Mouse (Mus musculus): Measurements from ENCODE around the gene Sprr1a.
"Not testable (repeated sequence)": the region's sequence is repeated elsewhere in the genome, so short reads cannot be mapped to it uniquely, and the experiment has no call there.

The Sprr1a gene

DNA sequence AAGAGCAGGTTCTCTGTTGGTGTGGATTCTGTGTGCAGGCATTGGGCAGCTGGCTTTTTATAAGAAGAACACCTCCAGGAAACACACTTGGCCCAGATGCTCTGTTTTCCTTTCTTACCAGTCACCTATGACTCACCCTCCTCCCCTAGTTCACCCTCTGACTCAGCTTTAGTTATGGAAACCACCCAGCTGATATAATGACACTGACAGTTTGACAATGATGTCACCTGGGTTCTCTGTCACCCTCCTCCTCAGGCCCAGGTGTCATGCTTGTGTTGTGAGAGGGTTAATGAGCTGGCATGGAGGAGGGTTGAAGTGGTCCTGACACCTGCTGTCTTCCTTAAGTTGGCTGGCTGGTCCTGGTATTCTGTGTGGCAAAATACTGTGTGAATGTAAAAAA is at the start of gene Sprr1a:
Gene Sprr1a (minus strand): TSS at position 33 of the 400 bp plus-strand sequence.
- DNase-seq (ENCODE audit: low spot score) = no peak

DNA sequence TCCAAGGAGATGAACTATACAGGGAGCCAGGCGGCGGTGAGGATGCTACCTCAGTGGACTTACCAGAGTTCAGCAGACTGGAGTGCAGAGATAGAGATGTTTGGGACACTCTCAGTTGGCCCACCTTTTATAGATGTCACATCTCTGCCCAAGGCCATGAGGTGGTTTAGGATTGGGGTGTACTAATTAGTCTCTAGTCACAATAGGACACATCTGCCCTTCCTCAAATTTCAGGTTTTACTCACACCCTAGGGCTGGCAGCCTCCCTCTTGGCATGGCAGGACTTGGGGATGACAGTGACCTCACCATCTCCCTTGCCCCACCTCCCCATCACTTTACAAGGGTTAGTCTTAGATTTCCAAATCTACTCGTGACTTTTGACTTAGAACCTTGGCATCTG is 48.7 kb upstream of the Sprr1a start, which contains the start of gene 2310046K23Rik:
Gene 2310046K23Rik (minus strand): TSS at position 101 of the 400 bp plus-strand sequence.
- DNase-seq (ENCODE audit: low spot score) = no peak

DNA sequence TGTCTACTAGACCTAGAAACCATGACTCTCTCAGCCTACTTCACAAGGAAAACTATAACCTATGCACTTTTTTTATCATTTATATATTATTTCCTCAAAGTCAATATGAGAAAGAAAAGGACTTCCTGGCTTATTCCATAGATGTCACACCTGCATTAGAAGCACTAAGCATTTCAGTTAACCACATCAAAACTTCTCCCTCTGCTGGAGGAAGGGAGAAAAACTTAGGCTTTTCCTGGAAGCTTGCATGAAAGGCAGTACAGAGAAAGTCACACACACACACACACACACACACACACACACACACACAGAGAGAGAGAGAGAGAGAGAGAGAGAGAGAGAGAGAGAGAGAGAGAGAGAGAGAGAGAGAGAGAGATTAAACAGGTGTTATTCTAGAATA is 26.6 kb upstream of the Sprr1a start:
- peak; percentile 21 for DNase-seq (ENCODE audit: low spot score)

DNA sequence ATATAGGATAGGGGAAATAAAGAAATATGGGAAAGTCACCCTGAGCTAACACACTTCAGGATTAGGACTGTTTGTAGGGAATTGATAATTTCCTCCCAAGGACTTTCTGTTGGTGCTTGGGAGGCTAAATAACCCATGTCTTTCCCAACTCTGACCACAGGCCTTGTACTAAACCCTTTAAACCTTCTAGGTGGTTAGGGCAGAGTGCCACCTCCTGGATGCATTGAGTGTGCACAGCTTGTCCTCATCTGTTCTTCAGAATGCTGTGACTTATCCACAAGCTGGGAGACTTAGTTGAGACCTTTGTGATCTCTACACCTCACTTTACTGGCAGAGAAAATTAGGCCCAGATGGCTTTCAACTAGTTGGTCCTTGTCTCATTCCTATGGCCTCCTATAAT is 25.1 kb upstream of the Sprr1a start:
- DNase-seq (ENCODE audit: low spot score) = peak; percentile 70

DNA sequence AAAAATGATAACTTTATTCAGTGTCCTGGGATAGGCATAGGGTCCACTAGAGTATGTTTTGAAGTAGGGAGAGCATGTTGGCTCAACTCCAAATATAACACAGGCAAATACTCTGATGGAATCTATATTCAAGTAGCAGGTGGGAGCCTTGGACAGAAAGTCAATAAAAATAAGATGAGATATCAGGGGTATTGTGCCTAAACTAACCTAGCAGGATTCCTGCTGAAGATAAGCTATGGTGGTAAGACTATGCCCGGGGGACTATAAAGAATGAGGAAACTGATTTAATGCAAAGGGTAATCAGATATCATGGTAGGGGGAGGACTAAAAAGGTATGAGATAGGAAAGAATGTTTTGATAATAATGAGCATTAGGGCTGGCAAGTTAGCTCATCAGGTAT is 22.5 kb upstream of the Sprr1a start:
- DNase-seq (ENCODE audit: low spot score) = no peak

DNA sequence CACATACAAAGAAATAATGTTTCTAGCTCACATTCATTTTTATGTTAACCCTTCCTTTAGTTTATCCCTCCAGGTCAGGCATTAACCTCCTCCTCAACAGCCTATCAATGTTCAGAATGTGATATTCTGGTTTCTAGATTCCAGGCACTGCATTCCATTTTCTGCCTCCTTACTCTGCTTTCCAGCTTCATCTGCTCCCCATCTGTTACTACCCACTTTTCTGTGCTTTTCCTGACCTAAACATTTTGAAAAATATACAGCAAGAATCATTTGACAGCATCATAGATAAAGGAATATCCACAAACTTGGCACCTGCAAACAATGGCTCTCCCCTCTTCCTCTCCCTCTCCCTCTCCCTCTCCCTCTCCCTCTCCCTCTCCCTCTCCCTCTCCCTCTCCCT is 17.8 kb upstream of the Sprr1a start:
- no peak for DNase-seq (ENCODE audit: low spot score)

DNA sequence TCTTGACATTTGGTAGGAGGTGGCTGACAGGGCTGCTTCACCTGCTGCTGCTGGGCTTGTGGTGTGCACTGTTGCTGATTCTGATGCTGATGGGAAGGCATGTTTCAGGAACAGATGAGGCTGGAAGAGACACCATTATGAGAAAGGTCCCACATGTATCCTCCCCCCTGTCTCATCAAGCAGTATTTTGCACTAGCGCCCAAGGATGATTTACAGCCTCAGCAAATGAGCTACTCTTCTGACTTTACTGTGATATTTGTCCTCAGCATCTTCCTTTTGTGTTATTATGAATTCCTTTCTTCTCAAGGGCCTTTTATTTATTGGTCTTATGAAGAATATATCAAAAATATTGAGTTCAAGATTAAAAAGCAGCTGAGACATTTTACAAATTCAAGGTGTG is 14.7 kb upstream of the Sprr1a start, which contains the start of gene Sprr4:
Gene Sprr4 (minus strand): TSS at position 101 of the 400 bp plus-strand sequence.
- DNase-seq (ENCODE audit: low spot score) = no peak

DNA sequence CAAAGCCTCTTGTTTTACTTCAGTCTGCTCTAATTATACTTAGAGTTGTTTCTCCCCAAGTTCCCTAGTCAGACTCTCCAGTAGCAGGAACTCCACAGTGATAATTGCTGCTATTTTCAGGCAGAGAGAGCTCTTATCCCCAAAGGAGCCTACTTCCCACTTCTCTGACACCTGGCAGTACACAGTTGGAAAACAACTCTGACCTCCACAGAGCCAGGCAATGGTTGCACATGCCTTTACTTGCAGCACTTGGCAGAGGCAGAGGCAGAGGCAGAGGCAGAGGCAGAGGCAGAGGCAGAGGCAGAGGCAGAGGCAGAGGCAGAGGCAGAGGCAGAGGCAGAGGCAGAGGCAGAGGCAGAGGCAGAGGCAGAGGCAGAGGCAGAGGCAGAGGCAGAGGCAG is 4.6 kb upstream of the Sprr1a start:
- not testable (repeated sequence) for DNase-seq (ENCODE audit: low spot score)

DNA sequence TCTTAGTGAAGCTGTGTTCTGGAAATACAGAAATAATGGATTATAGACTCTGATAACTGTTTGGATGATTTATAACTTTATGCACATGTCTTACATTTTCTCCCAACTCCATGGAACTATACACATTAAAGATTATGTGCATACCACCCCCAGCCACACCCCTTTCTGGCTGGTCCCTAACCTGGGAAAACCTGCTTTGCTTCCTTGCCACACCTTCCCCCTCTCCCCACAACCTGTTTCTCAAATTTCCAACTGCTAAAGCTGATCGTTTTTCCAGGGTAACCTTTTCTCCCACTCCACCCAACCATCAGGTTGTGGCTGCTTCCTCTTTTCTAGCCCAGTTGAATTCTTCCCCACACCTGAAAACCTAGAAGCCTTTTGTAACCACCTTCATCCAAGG is 612 bp upstream of the Sprr1a start:
- no peak for DNase-seq (ENCODE audit: low spot score)

DNA sequence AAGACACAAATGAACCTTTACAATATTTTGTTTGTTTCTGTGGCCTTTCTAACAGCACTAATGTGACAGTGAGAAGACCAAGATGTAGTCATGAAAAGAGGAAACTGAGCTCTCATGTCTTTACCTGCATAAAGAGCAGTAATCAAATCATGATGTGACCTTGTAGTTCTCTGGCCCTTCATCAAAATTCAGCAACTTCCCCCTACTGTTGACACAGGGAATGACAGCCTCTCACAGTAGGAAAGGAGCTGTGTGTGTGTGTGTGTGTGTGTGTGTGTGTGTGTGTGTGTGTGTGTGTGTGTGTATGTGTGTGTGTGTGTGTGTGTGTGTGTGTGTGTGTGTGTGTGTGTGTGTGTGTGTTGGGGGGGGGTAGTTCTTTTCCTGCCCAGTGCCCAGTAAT is 4.4 kb downstream of the Sprr1a start:
- not testable (repeated sequence) for DNase-seq (ENCODE audit: low spot score)

DNA sequence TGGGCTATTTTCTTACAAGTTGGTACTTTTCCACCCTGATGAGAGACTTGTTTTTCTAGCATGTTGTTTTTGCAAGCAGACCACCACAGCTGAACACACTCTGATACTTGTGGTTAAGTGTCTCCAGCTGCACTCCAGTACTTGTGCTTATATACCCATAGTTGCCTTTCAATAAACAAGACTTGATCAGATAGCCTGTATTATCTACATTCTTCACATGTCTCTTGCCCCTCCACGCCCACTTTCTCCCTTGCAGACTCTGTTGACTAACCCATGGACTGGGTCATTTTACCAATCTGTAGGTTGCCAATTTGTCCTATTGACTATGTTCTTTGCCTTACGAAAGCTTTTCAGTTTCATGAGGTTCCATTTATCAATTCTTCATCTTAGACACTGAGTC is 15.6 kb downstream of the Sprr1a start:
- DNase-seq (ENCODE audit: low spot score) = no peak

DNA sequence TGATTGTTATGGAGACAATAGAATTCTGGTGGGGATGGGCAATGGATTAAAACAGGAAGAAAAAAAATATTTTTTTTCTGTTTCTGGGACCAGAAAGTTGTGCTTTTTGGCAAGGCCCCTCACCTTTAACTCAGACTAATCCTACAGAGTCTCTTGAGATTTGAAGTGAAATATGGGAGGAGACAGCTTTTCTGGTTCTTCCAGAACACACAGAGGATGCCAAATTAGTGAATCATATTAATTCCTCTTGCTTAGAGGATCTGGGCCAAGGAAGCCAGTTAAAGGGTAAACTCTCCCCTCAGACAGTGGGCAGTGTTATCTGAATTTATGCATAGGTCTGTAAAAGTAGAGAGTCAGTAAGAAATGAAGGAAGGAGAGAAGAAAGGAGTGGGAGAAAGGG is 18.3 kb downstream of the Sprr1a start:
- no peak for DNase-seq (ENCODE audit: low spot score)

DNA sequence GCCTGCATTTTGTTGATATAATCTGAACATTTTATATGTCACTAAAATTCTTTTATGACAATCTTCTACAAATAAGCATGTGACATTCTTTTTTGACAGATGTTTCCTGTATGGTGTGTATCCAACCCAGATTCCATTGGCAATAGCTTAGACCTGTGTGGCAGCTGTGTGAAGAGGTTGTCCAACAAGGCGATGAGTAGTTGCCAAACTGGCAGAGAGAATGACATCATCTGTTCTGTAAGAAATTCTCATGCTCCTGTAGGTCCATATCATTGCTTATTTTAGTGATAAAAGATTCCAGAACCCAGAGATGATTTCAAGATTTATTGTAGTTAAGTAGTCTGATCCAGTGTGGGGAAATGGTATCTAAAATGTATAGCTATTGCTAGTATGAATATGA is 19.1 kb downstream of the Sprr1a start:
- no peak for DNase-seq (ENCODE audit: low spot score)

DNA sequence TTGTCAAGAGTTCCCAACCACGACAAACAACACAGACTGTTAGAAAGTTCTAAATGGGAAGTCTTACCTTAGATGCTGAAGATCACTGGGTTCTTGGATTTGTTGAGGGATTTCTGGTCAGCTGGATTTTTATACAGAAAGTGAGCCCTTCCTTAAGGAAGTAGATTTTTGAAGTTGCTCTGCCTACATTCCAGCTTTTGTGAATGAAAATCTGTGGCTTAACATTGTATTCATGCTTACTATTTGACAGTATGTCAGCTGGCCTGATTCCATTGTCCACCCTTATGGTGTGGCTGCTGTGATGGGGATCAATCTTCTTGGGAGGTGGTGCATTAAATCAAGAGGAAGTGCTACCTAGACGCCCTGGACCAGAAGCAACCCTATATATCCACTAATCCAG is 27.1 kb downstream of the Sprr1a start, which contains the start of gene Sprr3:
Gene Sprr3 (minus strand): TSS at position 101 of the 400 bp plus-strand sequence.
- no peak for DNase-seq (ENCODE audit: low spot score)

DNA sequence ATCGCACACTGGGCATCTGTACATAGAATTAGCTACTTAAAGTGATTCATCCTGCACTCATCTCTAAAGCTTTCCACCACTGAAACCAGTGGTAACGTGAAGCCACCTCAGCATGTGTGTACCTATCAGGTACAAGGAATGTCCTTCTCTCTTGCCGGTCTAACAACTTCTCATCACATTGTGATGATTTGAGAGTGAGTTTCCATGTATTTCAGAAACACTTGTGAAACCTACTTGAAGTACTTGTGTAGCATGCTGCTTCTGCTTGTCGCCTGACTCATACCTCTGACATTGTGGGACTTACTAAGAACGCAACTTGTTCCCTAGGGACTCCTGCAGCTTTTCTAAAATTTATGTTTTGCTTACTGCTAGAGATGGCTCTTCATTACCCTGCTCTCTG is 30.5 kb downstream of the Sprr1a start:
- DNase-seq (ENCODE audit: low spot score) = no peak

DNA sequence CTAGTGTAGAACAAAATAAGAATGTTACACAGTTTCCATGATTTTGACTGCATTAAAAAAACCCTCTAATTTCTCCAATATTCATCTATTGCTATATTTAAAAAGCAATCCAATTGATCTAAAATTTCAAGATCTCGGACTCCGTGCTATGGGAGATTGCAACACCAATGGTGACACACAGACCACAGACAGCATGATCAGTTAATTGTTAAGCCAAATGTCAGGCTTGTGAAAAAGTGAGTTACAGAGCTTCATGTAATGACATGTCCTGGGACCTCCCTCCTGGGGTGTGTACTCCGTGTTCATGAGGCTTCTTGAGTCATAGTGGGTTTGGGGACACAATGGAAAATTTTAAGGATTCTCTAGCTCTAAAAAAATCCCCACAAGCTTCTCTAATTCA is 45.5 kb downstream of the Sprr1a start:
- DNase-seq (ENCODE audit: low spot score) = no peak

DNA sequence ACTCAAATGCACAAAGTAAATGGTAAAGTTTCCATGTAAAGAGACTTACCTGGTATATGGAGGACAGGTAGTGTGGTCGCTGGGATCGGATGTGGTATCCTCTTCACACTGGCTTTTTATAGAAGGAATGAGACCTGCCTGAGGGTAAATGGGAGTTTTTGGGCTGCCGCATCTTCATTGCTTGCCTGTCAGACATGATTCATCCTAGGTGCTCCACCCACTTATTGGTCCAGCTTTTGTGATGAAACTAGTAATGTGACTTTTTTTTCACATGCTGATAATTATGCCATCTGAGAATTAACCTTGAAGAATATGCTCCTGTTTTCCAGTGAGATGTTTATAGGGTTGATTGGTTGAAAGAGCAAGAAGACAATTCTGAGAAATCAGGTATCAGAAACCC is 47.0 kb downstream of the Sprr1a start, which contains the start of gene Sprr1b:
Gene Sprr1b (minus strand): TSS at position 101 of the 400 bp plus-strand sequence.
- no peak for DNase-seq (ENCODE audit: low spot score)

Data from embryo, embryonic 10 days (tissue).